In genomic region chr19:24223851-24224251, GRCm38 (mm10) we compare ENCODE assay signal across 7 mouse cellular contexts. TPM values are rescaled to one million over a fixed set of nuclear protein-coding genes. Genes with fewer than 3 reads are reported as not detected.
A peak's percentile ranks its signal among the peaks of the same experiment; 100 is the strongest.
DNase-seq lines count a peak whose midpoint lies in the region; ATAC-seq and TF ChIP-seq lines count a peak whose summit lies in the region.

No protein-coding gene starts in this region.

- no peak for TF ChIP-seq CTCF in CH12.LX (conservative IDR thresholded peaks at IDR 0.05 in 1 of 2, IDR thresholded peaks at IDR 0.05 in 1 of 2; ENCODE audit: low read depth in 2 of 2, low read length in 2 of 2)
- no peak for TF ChIP-seq CTCF in kidney, postnatal 0 days (IDR thresholded peaks at IDR 0.05; ENCODE audit: low read depth)

- in situ Hi-C loops in CH12.LX (cut with MboI; ENCODE audit: low pct_ligation_motif_present, low pct_unique_long_range_greater_than_20kb, low sequenced_read_pairs): no loop called here

- H3K9ac ChIP-seq in CH12.LX (ENCODE audit: insufficient read depth, low read depth): peak overlapping the region; percentile 68
- H3K9ac ChIP-seq in heart, embryonic 12.5 days: peak overlapping the region; percentile 76
- H3K9ac ChIP-seq in kidney, postnatal 0 days (ENCODE audit: low read depth, low read length): peak overlapping the region; percentile 75

- TF ChIP-seq POLR2A in CH12.LX (IDR thresholded peaks at IDR 0.05; ENCODE audit: low read depth, low read length): no peak

- ATAC-seq in heart, embryonic 12.5 days (ENCODE audit: insufficient number of reproducible peaks, low FRiP score): no peak
- no peak for ATAC-seq in kidney, postnatal 0 days (replicated peaks; ENCODE audit: low FRiP score, low read depth)

- H3K4me2 ChIP-seq in CH12.LX (ENCODE audit: insufficient read depth, low read depth, poor library complexity, severe bottlenecking): peak overlapping the region; percentile 74
- peak overlapping the region; percentile 72 for H3K4me2 ChIP-seq in heart, embryonic 12.5 days
- peak overlapping the region; percentile 77 for H3K4me2 ChIP-seq in kidney, postnatal 0 days (ENCODE audit: low read length)

- no peaks in the 10 kb centered on the region for H3K36me3 ChIP-seq in CH12.LX (replicated peaks in 1 of 2; ENCODE audit: control insufficient read depth in 1 of 2, insufficient read depth in 1 of 2, low read length in 1 of 2)
- H3K36me3 ChIP-seq in heart, embryonic 12.5 days: no peaks in the 10 kb centered on the region
- H3K36me3 ChIP-seq in kidney, postnatal 0 days (ENCODE audit: insufficient read depth, low read length): no peaks in the 10 kb centered on the region

- 18% methylated on average over 11 of the region's 11 CpGs for WGBS in heart, embryonic 12.5 days
- 18% methylated on average over 11 of the region's 11 CpGs for WGBS in kidney, postnatal 0 days

- dilution Hi-C loops in CH12.LX (cut with MboI; ENCODE audit: extremely low pct_ligation_motif_present, extremely low pct_unique_long_range_greater_than_20kb, low sequenced_read_pairs): no loop called here

- H3K4me3 ChIP-seq in CH12.LX (replicated peaks in 1 of 3; ENCODE audit: low read depth in 2 of 3, low read length in 2 of 3, poor library complexity in 1 of 3): peak overlapping the region; percentile 60 to 91 (median 74)
- peak overlapping the region; percentile 61 for H3K4me3 ChIP-seq in heart, embryonic 12.5 days
- H3K4me3 ChIP-seq in kidney, postnatal 0 days (replicated peaks; ENCODE audit: low read depth, low read length): peak overlapping the region; percentile 62

- H3K9me3 ChIP-seq in CH12.LX (replicated peaks; ENCODE audit: low read length): no peaks in the 10 kb centered on the region
- H3K9me3 ChIP-seq in heart, embryonic 12.5 days (replicated peaks): no peaks in the 10 kb centered on the region
- no peaks in the 10 kb centered on the region for H3K9me3 ChIP-seq in kidney, postnatal 0 days (replicated peaks; ENCODE audit: low read length)

- TF ChIP-seq EP300 in CH12.LX (IDR thresholded peaks at IDR 0.05; ENCODE audit: low read length): no peak

- H3K4me1 ChIP-seq in CH12.LX (ENCODE audit: control insufficient read depth in 1 of 2, insufficient read depth in 2 of 2): peaks cover 5 to 38% of the 10 kb centered on the region in 2 experiments
- H3K4me1 ChIP-seq in heart, embryonic 12.5 days (replicated peaks): peaks cover 25% of the 10 kb centered on the region
- peaks cover 4% of the 10 kb centered on the region; the same call in 1 of the 2 replicates for H3K4me1 ChIP-seq in kidney, postnatal 0 days (replicated peaks; ENCODE audit: insufficient read depth, low read length)

- TF ChIP-seq RAD21 in CH12.LX (IDR thresholded peaks at IDR 0.05; ENCODE audit: low read depth, low read length): no peak

- H3K79me2 ChIP-seq in CH12.LX (replicated peaks; ENCODE audit: control insufficient read depth, extremely low read depth, insufficient read depth, poor library complexity, severe bottlenecking): 0 out of 2 replicates have a peak, but pooled peaks cover 4% of the 10 kb centered on the region

- H3K27ac ChIP-seq in CH12.LX (ENCODE audit: insufficient read depth, low read depth): no peak overlapping the region
- peak overlapping the region; percentile 74 for H3K27ac ChIP-seq in heart, embryonic 12.5 days (ENCODE audit: poor library complexity, severe bottlenecking)
- peak overlapping the region; percentile 95 for H3K27ac ChIP-seq in kidney, postnatal 0 days

- DNase-seq in CH12.LX (ENCODE audit: extremely low read depth): no peak
- DNase-seq in Muller cell, postnatal 12 days (ENCODE audit: inconsistent ontology term): peak; percentile 79
- DNase-seq in kidney, postnatal 0 days (ENCODE audit: low spot score): peak; percentile 31
- DNase-seq in lung, postnatal 36 days: peak; percentile 51
- DNase-seq in B cell, adult 2 months: no peak
- DNase-seq in thymus, postnatal 25 days: no peak

- no peaks in the 10 kb centered on the region for H3K27me3 ChIP-seq in CH12.LX (replicated peaks)
- no peaks in the 10 kb centered on the region for H3K27me3 ChIP-seq in heart, embryonic 12.5 days (replicated peaks)
- no peaks in the 10 kb centered on the region for H3K27me3 ChIP-seq in kidney, postnatal 0 days (ENCODE audit: insufficient read depth, low read length)

TF ChIP-seq in CH12.LX, 34 proteins besides CTCF, POLR2A, EP300 and RAD21:
- TF ChIP-seq MEF2A (IDR thresholded peaks at IDR 0.05; ENCODE audit: borderline replicate concordance, low read depth, low read length) (no peak), MYC (IDR thresholded peaks at IDR 0.05; ENCODE audit: low read depth, low read length) (no peak), MXI1 (IDR thresholded peaks at IDR 0.05; ENCODE audit: low read depth, low read length) (no peak), BHLHE40 (IDR thresholded peaks at IDR 0.05; ENCODE audit: low read depth, low read length) (no peak), MAFK (IDR thresholded peaks at IDR 0.05; ENCODE audit: insufficient replicate concordance, low read length) (no peak), PAX5 (IDR thresholded peaks at IDR 0.05; ENCODE audit: low read length) (no peak), ELF1 (IDR thresholded peaks at IDR 0.05; ENCODE audit: low read depth, low read length) (no peak), ZKSCAN1 (IDR thresholded peaks at IDR 0.05; ENCODE audit: borderline replicate concordance, low read depth, low read length) (no peak), JUND (conservative IDR thresholded peaks at IDR 0.05; ENCODE audit: low read depth, low read length) (no peak), TCF12 (IDR thresholded peaks at IDR 0.05; ENCODE audit: low read depth, low read length) (no peak), RCOR1 (conservative IDR thresholded peaks at IDR 0.05; ENCODE audit: low read depth, low read length) (no peak), MAZ (IDR thresholded peaks at IDR 0.05; ENCODE audit: low read depth, low read length) (no peak), KAT2A (IDR thresholded peaks at IDR 0.05; ENCODE audit: insufficient replicate concordance, low read length) (no peak), UBTF (IDR thresholded peaks at IDR 0.05; ENCODE audit: low read depth, low read length) (no peak), MAX (IDR thresholded peaks at IDR 0.05; ENCODE audit: low read length) (no peak), ZNF384 (IDR thresholded peaks at IDR 0.05; ENCODE audit: low read depth, low read length) (no peak), NRF1 (IDR thresholded peaks at IDR 0.05; ENCODE audit: low read depth, low read length) (no peak), USF2 (conservative IDR thresholded peaks at IDR 0.05; ENCODE audit: low read depth, low read length) (no peak), TBP (conservative IDR thresholded peaks at IDR 0.05; ENCODE audit: low read depth, low read length) (no peak), CHD2 (IDR thresholded peaks at IDR 0.05; ENCODE audit: low read length) (no peak)

RNA-seq across cellular contexts. Expression of gene Tjp2, which starts 1.0 kb away (rescaled TPM):
- total RNA-seq in CH12.LX (2012; rRNA removed) (13.7 and 14.4 TPM in 2 replicates), CH12.LX (2014; rRNA removed) (8.8 and 9.0 TPM in 2 replicates)
- polyA plus RNA-seq in CH12.LX (2012; ENCODE audit: insufficient read length, low read depth): 17.4 and 17.8 TPM in 2 replicates
- 31.9 and 33.8 TPM in 2 replicates for polyA plus RNA-seq in heart, embryonic 12.5 days (2016; fragmentation: Nextera tagmentation; extraction: Ambion mirVana)
- polyA plus RNA-seq in kidney, postnatal 0 days (2015; fragmentation: Nextera tagmentation; extraction: Ambion mirVana): 24.9 and 25.5 TPM in 2 replicates

RNA-seq across cellular contexts. Expression of gene Fxn, which starts 56.6 kb away (rescaled TPM):
- total RNA-seq in CH12.LX (2012; rRNA removed) (25.8 and 25.9 TPM in 2 replicates), CH12.LX (2014; rRNA removed) (26.4 and 31.1 TPM in 2 replicates)
- 34.6 and 39.2 TPM in 2 replicates for polyA plus RNA-seq in CH12.LX (2012; ENCODE audit: insufficient read length, low read depth)
- 59.6 and 61.2 TPM in 2 replicates for polyA plus RNA-seq in heart, embryonic 12.5 days (2016; fragmentation: Nextera tagmentation; extraction: Ambion mirVana)
- polyA plus RNA-seq in kidney, postnatal 0 days (2015; fragmentation: Nextera tagmentation; extraction: Ambion mirVana): 55.2 and 55.8 TPM in 2 replicates

Comparison
In these comparisons a context has a peak if more than half of its experiments do, and no peak if none do; other contexts are left out.
1. DNase-seq: peak in Muller cell, postnatal 12 days (single experiment), kidney, postnatal 0 days (single experiment) and lung, postnatal 36 days (single experiment); none in CH12.LX (single experiment), B cell, adult 2 months (0 of 2) and thymus, postnatal 25 days (single experiment).
2. Peak in every context shown above with its lines, with median percentiles within 50 percentile points of each other: H3K4me2 ChIP-seq, H3K4me3 ChIP-seq and H3K9ac ChIP-seq.